Mouse (Mus musculus): Measurements from ENCODE around the gene Ppp3ca.

Ppp3ca gene

DNA sequence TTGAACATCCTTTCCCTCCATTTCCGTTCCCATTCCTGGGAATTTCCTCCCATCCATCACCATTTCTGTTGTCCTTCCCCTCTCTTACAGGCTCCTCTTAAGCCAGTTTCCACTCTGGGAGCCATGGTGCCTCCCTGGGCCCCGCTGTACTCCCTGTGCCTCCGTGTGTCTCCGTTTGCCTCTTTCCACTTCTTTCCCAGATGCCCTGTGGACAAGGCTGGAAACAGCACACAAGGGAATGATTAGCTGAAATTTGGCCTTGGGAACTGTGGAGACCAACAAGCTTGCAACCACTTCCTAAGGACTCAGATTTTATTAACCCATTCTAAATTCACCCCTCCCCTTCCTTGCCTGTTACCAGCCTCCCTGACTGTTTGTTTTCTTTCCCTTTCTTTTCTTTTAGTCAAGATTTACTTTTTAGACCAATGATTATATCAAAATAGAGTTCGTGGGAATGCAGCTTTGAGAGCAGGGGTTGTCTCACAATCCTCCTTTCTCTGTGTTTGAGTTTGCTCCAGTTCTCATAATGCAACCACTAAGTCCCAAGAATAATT lies 93.9 kb downstream of the Ppp3ca start:
- no peak for DNase-seq (ENCODE audit: low spot score in 2 of 2)

DNA sequence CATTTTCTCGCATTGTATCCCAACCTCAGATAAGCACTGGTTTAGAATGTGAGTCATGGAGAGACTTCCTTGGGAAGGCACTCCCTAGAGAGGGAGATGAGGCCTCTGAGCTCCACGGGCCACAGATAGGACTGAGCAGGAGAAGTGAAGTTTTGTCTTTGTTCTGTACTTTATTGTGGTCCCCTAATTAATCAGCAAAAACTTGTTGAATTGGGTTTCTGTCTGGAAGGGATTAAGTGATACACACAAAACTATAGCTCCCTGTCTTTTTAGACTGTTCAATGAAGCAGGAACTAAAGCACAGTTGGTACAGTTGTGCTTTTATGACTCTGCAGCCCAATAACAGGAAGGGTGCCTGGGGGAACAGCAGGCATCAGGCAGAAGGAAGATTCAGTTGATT lies 95.6 kb downstream of the Ppp3ca start:
- no peak for DNase-seq (ENCODE audit: low spot score in 2 of 2)

DNA sequence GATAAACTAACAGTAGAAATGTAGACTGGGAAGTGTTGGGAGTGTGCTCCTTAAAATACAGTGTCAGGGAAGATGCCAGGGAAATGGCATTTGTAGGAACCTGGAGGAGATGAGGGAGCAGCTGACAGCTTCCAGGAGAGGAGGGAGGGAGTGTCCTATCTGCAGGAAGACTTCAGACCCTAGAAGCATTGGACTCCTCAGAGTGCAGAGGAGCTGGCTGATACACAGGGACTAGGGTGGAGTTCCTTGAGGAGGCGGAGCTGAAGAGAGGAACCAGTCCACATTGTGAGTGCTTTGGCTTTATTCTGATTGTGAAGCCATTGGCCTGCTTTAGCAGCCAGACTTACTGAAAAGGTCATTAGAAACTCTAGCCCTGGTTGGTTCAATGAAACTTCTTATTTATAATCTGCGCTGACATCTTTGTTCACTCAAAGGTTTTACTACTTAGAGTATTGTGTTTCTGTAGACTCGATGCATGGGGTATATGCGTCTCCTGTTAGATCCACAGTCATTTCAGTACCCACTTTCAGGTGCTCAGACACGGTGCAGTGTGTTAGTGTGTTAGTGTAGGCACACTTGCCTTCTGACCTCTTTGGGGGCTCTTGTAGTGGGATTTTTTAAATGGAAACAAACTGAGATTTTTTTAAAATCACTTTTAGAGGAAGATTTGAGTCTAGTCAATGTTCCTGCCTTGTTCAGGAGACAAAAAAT lies 99.0 kb downstream of the Ppp3ca start:
- DNase-seq (ENCODE audit: low spot score in 2 of 2) = no peak

DNA sequence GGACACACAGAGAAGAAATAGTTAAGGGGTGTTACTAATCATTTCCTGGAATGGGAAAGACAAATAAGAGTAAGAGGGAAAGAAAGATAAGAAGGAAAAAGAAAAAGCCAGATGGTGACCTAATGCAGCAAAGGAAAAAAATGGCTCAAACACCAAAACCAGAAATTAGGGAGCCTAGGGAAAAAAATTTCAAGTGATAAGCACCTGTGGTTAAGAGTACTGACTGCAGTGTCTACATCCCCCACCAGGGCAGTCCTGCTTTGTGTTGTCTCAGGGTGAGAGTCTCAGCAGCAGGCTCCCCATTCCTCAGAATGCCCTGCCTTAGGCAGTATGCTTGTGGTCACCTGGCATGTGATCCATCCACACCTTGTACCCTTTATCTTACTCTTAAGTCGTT lies 99.6 kb downstream of the Ppp3ca start:
- no peak for DNase-seq (ENCODE audit: low spot score in 2 of 2)

DNA sequence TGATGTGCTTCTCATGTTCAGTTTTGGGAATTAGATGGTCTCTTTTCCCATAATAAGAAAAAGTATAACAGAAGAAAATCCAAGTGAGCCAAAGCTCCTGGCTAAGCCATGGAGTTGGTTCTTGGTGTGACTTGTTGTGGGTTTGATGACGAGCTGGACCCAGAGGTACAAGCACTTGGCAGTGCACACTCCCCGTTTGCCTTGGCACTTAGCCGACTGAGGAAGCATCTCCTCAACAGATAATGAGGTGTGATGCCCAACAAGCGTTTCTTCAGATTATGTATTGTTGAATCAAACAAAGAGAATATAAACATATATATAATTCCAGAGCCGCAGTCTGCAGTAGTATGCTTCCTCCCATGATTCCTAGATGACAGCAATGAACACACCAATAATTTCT lies 101.8 kb downstream of the Ppp3ca start:
- no peak for DNase-seq (ENCODE audit: low spot score in 2 of 2)

DNA sequence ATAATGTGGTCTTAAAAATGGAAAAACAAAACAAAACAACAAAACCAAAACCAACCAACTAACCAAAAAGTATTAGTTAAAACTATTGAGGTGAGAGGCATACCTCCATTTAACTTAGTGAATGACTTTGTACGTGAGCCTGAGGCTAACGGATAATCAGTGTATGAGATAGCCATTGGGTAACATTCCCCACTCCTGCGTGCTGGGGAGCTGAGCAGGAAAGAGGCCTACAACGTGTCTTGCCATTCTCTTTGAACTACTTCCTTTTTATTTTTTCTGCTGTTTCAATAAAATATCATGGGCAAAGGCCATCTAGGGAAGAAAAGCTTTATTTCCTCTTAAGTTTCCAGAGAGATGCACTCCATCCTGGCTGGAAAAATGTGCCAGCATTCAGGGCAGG lies 103.3 kb downstream of the Ppp3ca start:
- DNase-seq (ENCODE audit: low spot score in 2 of 2) = no peak

DNA sequence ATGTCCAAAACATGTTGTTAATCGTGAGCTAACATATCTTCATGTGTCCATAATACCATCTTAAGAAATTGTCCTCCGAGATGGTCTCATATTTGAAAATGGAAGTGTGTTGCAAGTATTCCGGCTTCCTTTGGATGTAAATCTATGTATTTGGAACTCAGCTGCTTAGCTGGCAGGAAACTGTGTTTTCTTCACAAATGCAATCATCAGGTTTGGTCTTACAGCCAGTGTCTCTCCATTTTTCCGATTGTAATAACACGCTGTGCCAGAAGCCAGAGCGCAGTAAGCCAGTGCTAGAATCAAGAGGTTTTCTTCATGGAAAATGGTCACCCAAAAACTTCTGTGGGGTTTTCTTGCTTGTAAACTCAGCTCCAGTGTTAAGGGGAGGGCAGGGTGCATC lies 104.3 kb downstream of the Ppp3ca start:
- no peak for DNase-seq (ENCODE audit: low spot score in 2 of 2)

DNA sequence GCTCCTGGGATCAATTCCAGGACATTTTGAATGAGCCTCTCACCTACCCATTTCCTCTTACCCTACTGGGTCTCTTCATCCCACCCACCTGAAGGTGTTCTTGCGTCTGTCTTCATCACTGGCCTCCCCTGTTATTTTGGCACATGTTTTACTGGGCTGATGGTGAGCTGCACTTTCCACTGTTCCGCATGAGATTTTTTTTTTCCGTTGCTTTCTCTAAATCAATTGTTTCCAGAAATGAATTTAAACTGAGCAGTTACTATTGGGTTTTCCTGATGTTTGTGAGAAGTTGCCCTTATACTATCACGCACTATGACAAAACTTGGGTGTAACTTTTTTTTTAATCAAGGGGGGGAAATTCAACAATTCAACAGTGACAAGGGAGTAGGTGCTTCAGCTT lies 106.6 kb downstream of the Ppp3ca start:
- DNase-seq (ENCODE audit: low spot score in 2 of 2) = no peak

DNA sequence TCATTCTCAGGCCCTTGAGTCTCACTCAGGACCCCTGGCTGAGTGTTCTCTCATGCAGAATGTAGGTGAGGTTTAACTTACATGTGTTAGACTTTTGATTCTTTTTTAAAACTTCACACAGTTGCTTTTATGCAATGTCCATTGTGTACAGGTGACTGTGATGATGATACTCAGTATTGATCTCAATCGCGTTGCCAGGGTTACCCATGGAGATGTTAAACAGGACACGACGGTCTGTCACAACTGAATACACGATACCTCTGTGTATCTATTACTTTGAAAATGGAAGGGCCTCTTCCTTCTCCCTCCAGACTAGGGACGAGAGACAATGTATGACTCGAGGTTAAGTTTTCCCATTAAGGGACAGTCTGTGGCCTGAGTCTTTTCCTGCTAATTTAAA lies 107.5 kb downstream of the Ppp3ca start:
- no peak for DNase-seq (ENCODE audit: low spot score in 2 of 2)

DNA sequence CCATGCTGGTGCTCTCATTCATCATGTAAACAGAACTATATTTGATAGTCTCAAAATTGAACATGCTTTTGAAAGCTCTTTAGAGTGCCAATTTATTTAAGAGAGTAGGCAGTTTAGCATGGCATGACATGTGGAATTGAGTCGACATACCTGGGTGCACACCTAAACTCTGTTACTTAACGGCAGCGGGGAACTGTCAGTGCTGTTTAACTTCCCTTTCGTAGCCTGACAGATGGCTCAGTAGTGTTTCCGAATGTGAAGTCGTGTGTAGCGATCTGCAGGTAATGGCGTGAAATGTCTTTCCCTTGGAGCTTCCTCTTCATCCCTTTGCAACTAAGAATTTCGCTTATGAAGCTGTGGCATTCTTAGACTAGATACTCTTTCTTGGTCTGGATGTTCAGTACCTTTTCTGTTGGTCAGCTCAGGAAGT lies 107.9 kb downstream of the Ppp3ca start:
- DNase-seq (ENCODE audit: low spot score in 2 of 2) = no peak

DNA sequence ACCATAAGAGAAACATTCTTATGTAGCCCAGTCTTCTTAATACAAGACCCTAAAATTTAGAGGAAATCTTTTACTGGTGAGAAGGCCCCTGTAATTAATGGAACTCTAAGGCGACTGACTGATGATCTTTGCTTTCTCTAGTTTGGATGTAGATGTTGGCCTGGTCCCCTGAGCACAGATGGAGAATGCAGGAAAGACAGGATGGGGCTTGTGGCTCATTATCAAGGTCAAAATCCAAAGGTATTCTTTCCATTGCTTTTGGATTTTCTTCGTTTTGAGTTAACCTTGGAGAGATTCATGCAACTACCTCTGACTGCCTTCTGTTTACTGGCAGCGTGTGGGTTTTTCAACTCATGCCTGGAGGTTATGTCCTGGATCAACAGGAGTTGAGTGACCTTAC lies 110.4 kb downstream of the Ppp3ca start:
- no peak for DNase-seq (ENCODE audit: low spot score in 2 of 2)

DNA sequence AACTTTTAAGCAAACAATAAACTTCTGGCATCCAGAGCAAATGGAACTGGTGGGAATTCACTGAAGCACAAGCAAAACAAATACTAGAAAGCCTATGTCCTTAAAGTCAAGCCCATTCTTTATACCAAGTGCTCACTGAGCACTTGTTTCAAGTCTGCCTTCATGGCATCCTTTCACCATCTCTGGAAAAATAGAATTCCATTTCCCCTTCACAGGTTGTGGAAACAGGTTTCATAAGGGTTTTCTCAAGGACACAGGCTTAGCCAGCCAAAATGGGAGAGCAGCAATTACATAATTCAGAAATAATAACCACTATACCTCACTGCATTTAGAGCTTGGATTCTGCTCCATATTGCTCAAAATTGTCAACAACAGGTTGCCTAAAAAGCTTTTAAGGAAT lies 112.1 kb downstream of the Ppp3ca start:
- no peak for DNase-seq (ENCODE audit: low spot score in 2 of 2)

DNA sequence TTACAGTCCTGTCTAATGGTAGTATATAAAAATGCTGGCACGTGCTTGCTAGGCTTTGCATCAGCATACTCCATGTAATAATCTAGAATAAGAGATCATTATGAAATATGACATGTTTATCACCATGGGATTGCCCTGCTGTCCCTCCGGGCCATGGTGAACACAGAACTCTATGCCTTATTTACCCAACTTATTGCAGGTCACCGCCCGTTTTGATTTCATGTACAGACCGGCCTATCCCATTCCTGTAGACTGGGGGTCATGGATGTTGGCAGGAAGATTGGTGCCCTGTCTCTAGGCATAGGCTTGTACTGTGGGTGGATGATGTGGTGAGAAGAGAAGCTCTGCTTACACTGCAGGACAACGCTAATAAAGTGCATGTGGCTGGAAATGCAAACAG lies 115.8 kb downstream of the Ppp3ca start:
- DNase-seq (ENCODE audit: low spot score in 2 of 2) = no peak

DNA sequence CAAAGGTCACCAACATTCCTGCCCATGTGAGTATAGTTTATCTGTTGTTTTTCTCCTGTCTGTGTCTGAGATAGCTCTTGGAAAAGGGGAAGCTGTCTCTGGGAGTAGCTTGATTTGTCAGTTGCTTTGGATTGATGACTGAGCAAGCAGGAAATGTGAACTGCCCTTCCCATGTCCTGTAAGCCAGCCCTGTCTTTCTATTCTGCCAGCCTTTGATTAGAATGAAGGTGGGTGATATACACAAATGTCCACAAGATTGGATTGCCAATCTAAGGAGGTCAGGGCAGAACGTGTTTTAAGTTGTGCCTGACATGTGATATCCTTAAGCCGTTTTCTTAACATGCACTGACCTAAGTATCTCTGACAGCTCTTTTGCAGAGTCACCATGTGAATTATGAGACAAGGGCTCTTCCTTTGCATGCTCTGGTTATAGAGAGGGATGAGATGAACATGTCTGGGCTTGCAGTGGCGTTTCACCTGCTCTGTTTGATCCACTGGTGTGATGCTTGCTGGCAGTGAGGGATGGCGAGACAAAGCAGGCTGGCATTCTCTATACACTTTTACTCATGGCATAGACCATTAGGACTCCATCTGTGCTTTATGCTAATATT lies 120.4 kb downstream of the Ppp3ca start:
- DNase-seq (ENCODE audit: low spot score in 2 of 2) = no peak

DNA sequence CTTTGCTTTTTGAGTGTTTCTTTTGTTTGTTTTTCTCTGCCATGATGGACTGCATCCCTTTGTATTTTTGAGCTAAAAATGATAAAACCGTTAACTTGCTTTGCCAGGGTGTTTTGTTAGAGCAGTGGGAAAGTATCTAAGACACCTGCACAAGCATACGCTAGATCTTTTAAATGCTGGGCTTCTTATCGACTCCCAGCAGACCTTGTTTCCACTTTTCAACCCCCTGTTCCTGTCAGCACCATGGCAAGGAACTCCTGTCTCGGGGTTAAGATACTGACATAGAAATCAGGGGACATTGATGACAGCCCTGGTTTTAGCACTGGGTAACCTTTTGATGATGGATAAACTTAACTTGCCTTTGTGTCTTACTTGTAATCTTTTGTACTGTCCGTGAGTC lies 121.5 kb downstream of the Ppp3ca start:
- no peak for DNase-seq (ENCODE audit: low spot score in 2 of 2)

DNA sequence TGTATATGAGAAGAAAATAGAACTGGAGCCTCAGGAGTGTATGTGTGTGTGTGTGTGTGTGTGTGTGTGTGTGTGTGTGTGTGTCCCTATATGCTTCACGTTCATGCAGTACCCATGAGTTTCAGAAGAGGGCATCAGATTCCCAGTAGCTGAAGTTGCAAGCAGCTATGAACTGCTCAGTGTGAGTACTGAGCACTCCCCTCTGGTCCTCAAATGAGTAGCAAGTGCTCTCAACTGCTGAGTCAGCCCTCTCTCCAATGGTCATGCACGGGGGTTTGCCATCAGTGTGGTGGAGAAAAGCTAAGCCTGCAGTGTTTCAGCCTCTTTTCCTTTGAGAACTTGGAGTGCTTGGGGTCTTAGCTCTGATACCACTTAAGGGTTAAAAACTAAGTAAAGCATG lies 122.0 kb downstream of the Ppp3ca start:
- no peak for DNase-seq (ENCODE audit: low spot score in 2 of 2)

DNA sequence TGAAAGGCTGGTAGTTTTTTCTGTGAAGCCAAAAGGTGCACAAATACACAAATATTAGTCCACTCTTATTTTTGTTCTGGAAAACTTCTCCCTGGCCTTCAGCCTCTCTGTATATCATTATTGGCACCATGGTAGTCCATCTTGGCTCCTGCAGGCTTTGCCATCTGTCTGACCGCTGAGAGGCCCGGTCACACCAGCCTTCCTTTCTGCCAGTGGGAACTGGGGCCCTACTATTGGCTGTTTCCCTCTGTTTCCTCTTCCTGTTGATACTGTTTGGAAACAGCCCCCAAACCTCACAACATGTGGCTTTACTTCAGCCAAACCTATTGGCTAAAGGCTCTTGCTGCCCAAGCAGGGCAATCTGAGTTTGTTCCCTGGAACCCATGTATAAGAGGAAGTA lies 123.5 kb downstream of the Ppp3ca start:
- no peak for DNase-seq (ENCODE audit: low spot score in 2 of 2)

DNA sequence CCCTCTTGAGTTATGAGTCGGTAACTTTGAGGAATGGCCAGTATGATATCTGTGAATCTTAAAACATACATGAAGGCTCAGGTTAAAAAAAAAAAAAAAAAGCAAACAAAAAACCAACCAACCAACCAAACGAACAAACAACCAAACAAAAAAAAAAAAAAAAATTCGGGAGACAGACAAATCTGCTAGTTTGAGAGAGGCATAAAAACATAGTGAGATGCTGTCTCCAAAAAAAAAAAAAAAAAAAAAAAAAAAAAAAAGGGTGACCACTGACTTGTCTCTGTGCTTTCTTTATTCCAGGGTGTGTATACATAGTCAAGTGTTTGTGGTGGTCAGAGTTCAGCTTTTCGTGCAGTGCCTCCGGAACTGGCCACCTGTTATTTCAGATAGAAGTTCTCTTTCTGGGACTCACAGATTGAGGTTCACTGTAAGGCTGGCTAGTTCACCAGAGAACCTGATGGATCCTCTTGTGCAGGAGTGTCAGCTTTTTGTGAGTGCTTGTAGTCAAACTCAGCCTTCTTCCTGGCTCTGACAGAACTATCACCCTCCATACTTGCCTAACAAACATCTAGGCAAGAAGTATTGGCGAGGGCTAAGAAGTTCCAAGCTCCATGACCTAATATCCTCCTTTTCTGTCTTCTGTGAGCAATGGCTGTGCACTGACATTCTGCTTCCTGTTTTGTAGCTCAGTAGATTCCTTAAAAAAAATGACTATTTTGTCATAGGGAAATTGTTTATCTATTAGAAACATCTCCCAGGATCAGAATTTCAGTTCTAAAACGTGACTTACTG lies 124.7 kb downstream of the Ppp3ca start:
- DNase-seq (ENCODE audit: low spot score in 2 of 2) = no peak

DNA sequence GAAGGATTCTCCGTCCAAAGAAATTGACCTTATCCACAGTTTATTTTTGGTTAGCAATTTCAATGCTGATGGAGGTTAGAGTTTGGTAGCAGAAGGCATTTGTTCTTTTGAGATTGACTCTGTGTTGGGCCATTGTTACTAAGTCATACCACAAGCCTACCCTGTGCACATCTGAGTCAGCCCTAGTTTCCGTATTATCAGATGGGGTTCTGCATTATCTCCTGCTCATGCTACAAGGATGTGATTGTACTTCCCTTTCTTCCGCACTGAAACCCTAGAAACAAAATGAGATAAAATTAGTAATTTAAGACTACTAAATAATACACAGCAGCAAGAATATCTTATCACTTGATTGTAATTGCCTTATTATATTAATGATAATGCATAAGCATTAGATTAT lies 129.0 kb downstream of the Ppp3ca start:
- DNase-seq (ENCODE audit: low spot score in 2 of 2) = no peak

DNA sequence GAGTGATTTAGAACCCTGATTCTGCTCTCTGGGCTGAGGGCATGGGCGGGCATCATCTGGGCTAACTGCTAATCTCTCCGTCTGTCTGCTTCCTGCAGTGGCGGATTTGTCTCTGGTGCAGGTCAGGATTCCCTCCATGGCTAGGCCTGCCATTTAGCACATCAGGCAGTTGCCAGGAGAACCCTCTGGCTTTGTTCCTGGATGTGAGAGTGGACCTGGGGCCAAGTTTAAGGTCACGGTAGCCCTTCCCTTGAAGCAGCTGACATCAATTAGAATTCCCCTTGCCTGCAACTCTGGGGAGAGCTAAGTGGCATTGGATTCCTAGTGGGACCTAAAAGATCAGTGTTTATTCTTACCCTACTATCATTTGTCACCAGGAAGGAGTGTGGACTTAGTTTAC lies 132.7 kb downstream of the Ppp3ca start:
- DNase-seq (ENCODE audit: low spot score in 2 of 2) = no peak

DNA sequence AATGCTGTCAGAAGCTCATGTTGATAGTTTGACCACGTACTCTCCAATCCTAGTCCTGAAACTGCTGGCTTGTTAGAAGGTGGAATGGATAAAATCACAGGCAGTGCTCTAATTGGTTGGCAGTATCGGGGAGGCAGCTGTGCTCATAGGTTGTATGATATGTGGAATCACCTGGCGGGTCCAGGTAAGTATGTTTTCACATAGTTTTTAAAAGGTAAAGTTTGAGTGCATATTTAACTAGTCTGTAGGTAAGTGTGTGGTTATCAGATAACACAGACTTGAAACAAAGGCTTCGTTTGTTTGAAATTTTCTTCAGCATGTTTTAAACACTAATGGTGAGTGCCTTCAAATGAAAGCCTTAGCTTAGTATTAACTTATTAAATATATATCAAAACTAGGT lies 136.0 kb downstream of the Ppp3ca start:
- no peak for DNase-seq (ENCODE audit: low spot score in 2 of 2)

DNA sequence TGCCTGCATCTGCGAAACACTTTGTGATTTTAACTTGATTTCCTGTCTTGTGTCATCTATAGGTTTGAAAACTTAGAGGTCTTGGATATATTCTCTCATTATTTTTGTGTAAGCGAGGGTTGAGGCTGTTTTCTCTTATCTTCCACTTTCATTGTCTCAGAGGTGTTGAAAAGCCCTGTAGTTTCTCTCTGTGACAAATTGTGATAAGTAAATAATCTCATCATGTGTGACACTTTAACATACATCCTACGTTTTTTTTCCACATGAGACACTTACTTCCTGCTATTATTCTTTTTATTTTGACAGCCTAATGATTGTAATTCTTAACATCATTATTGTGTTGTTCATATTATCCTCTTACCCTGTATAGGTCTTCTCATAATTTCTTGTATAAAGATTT lies 140.3 kb downstream of the Ppp3ca start:
- DNase-seq (ENCODE audit: low spot score in 2 of 2) = no peak

DNA sequence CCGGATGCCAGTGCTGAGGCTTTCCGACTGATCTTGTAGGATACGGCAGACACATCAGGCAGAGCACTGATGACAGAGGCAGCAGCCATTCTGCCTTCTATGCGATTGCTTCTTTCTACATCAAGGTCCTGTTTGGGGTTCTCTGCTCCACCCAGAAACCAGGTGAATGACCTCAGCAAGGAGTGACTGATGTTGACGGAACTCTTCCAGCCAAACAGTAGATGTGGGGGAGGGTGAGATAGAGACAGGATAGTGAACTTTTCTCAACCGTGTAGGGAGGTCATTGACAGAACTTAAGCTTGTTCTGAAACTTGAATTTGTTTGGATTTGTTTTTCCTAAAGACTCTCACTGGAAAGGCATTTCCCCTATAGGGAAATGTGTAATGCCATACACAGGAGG lies 142.2 kb downstream of the Ppp3ca start:
- no peak for DNase-seq (ENCODE audit: low spot score in 2 of 2)

All from right cerebral cortex, adult 2 months (tissue).